10 mouse cellular contexts compared by ENCODE assay signal in the genomic region with DNA sequence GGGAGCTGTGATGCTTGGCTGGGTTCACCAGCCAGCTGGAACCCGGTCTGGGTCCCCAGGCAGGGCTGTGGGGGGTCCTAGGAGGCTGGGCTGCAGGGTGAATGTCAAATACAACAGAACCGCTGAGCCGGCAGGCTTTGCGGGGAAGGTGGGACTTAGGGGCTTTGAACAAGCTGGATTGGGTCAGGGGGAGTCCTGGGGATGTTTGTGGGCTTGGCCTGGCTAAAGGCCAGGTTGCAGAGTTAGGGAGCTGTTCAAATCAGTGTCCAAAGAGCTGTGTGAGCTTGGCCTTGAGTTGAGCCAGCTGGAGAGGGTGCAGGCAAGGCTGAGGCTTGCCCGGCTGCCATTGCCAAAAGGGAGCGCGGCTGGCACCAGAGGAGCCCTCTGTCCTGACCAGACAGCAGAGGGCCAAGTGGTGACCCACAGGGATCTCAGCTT.
DNase-seq lines count a peak whose midpoint lies in the region; ATAC-seq and TF ChIP-seq lines count a peak whose summit lies in the region.
"Had no signal": no experiment of that assay in that cellular context is flagged by ENCODE, and none has a peak within 500 bp of the region (broad histone marks: within the 10 kb centered on the region; RNA-seq: fewer than 3 reads in every experiment).

No protein-coding gene starts in this region.

- H3K9me3 ChIP-seq in forebrain, postnatal 0 days (ENCODE audit: low read length), result no peaks in the 10 kb centered on the region
- no peaks in the 10 kb centered on the region for H3K9me3 ChIP-seq in midbrain, postnatal 0 days (ENCODE audit: low read length)

- H3K36me3 ChIP-seq in forebrain, postnatal 0 days (ENCODE audit: insufficient read depth), result no peaks in the 10 kb centered on the region
- H3K36me3 ChIP-seq in midbrain, postnatal 0 days (ENCODE audit: insufficient read depth, low read length), result no peaks in the 10 kb centered on the region

- DNase-seq in layer of hippocampus, adult 11-12 months (ENCODE audit: low spot score), result peak; percentile 32
- no peak for DNase-seq in layer of hippocampus, adult 9-10 months (ENCODE audit: low spot score)
- DNase-seq in cerebellum, adult 18-20 months, result peak; percentile 50 to 54
- peak; percentile 75 for DNase-seq in forebrain, postnatal 0 days
- DNase-seq in layer of hippocampus, adult 2 months (ENCODE audit: low spot score in 2 of 2), result peak in 1 of 2 experiments; percentile 35
- peak; percentile 92 for DNase-seq in midbrain, postnatal 0 days (ENCODE audit: low spot score)
- DNase-seq in thymus, postnatal 0 days (ENCODE audit: low spot score), result no peak
- DNase-seq in left cerebral cortex, adult 11 months (ENCODE audit: low spot score), result no peak

- H3K27ac ChIP-seq in forebrain, postnatal 0 days (ENCODE audit: low read depth, low read length), result peak overlapping the region; percentile 52
- H3K27ac ChIP-seq in layer of hippocampus, adult 2 months, result no peak overlapping the region
- H3K27ac ChIP-seq in midbrain, postnatal 0 days (ENCODE audit: low read depth, low read length), result no peak overlapping the region

- peaks cover 10% of the 10 kb centered on the region for H3K4me1 ChIP-seq in forebrain, postnatal 0 days (ENCODE audit: insufficient read depth)
- no peaks in the 10 kb centered on the region for H3K4me1 ChIP-seq in midbrain, postnatal 0 days (ENCODE audit: insufficient read depth, low read length)

- no peak overlapping the region for H3K9ac ChIP-seq in forebrain, postnatal 0 days
- H3K9ac ChIP-seq in midbrain, postnatal 0 days (replicated peaks; ENCODE audit: low read length, poor library complexity, severe bottlenecking), result no peak overlapping the region

- H3K4me3 ChIP-seq in forebrain, postnatal 0 days (ENCODE audit: low read depth, low read length), result no peak overlapping the region
- H3K4me3 ChIP-seq in layer of hippocampus, adult 2 months, result peak overlapping the region; percentile 6; the same call in 1 of the 2 replicates
- no peak overlapping the region for H3K4me3 ChIP-seq in midbrain, postnatal 0 days (ENCODE audit: low read depth, low read length)
- H3K4me3 ChIP-seq: myocyte had no signal

- ATAC-seq in forebrain, postnatal 0 days, result peak; percentile 87
- ATAC-seq in midbrain, postnatal 0 days (ENCODE audit: low FRiP score), result peak; percentile 80
- ATAC-seq: Patski had no signal

- WGBS in forebrain, postnatal 0 days, result 25% methylated on average over 7 of the region's 7 CpGs
- 27% methylated on average over 7 of the region's 7 CpGs for WGBS in midbrain, postnatal 0 days

- no peak for TF ChIP-seq CTCF in forebrain, postnatal 0 days (IDR thresholded peaks at IDR 0.05; ENCODE audit: low read depth)
- TF ChIP-seq CTCF in layer of hippocampus, adult 2 months (conservative IDR thresholded peaks at IDR 0.05), result no peak
- TF ChIP-seq CTCF in midbrain, postnatal 0 days (IDR thresholded peaks at IDR 0.05), result no peak

- H3K4me2 ChIP-seq in forebrain, postnatal 0 days (ENCODE audit: low read depth), result peak overlapping the region; percentile 37
- peak overlapping the region; percentile 29 for H3K4me2 ChIP-seq in midbrain, postnatal 0 days (ENCODE audit: low read depth, low read length, poor library complexity, severe bottlenecking)

- no peaks in the 10 kb centered on the region for H3K27me3 ChIP-seq in forebrain, postnatal 0 days (ENCODE audit: insufficient read depth, low read length)
- no peaks in the 10 kb centered on the region for H3K27me3 ChIP-seq in midbrain, postnatal 0 days (ENCODE audit: insufficient read depth, low read length)
- H3K27me3 ChIP-seq: Patski had no signal

Comparison
In these comparisons a context has a peak if more than half of its experiments do, and no peak if none do; other contexts are left out.
1. DNase-seq: peak in layer of hippocampus, adult 11-12 months (single experiment), cerebellum, adult 18-20 months (2 of 2), forebrain, postnatal 0 days (single experiment) and midbrain, postnatal 0 days (single experiment); none in layer of hippocampus, adult 9-10 months (single experiment), thymus, postnatal 0 days (single experiment) and left cerebral cortex, adult 11 months (single experiment).